Mouse (Mus musculus): ENCODE results near the gene Gsta1. TPM values are rescaled to one million over a fixed set of nuclear protein-coding genes. Genes with fewer than 3 reads are reported as not detected.
A peak's percentile ranks its signal among the peaks of the same experiment; 100 is the strongest.

Gene Gsta1
- total and polyA plus RNA-seq, 3 experiments = not detected

- Histone ChIP-seq H3K79me2 (ENCODE audit: control insufficient read depth, insufficient read depth, low read length, poor library complexity) (no peaks in the 10 kb centered on the region), H3K9ac (ENCODE audit: control insufficient read depth, low read depth, low read length, poor library complexity, severe bottlenecking) (no peak overlapping the region), H3K27ac (ENCODE audit: control insufficient read depth, low read depth, low read length) (no peak overlapping the region), H3K9me3 (replicated peaks; ENCODE audit: insufficient read depth, low read length) (no peaks in the 10 kb centered on the region), H3K4me1 (ENCODE audit: control insufficient read depth in 1 of 2, insufficient read depth in 2 of 2, low read length in 2 of 2) (peaks cover 5 to 11% of the 10 kb centered on the region in 2 experiments), H3K4me3 (ENCODE audit: control insufficient read depth in 1 of 2, insufficient read depth in 1 of 2, low read depth in 2 of 2, low read length in 2 of 2) (no peak overlapping the region), H3K36me3 (ENCODE audit: control insufficient read depth in 1 of 2, insufficient read depth in 2 of 2, low read length in 2 of 2) (peaks cover 0 to 6% of the 10 kb centered on the region in 2 experiments; a peak in 2 of 4 replicates), H3K27me3 (ENCODE audit: control insufficient read depth in 1 of 2, insufficient read depth in 2 of 2, low read length in 2 of 2) (no peaks in the 10 kb centered on the region)
- no peak for DNase-seq (ENCODE audit: low read depth, low spot score)
- TF ChIP-seq UBTF (IDR thresholded peaks at IDR 0.05; ENCODE audit: borderline replicate concordance, insufficient read depth, low read depth, low read length) (no peak), NRF1 (IDR thresholded peaks at IDR 0.05; ENCODE audit: insufficient read depth, low read depth, low read length, poor library complexity, severe bottlenecking) (no peak), RCOR1 (IDR thresholded peaks at IDR 0.05; ENCODE audit: low read depth, low read length) (no peak), MAFK (IDR thresholded peaks at IDR 0.05; ENCODE audit: borderline replicate concordance, low read depth, low read length) (no peak), TBP (IDR thresholded peaks at IDR 0.05; ENCODE audit: low read depth, low read length) (no peak), MAX (IDR thresholded peaks at IDR 0.05; ENCODE audit: low read length) (no peak), ZNF384 (IDR thresholded peaks at IDR 0.05; ENCODE audit: low read depth, low read length) (no peak), E2F4 (IDR thresholded peaks at IDR 0.05; ENCODE audit: borderline replicate concordance, low read depth, low read length) (no peak), CHD2 (IDR thresholded peaks at IDR 0.05; ENCODE audit: low read length) (no peak), CHD1 (IDR thresholded peaks at IDR 0.05; ENCODE audit: low read depth, low read length) (no peak), ZC3H11A (IDR thresholded peaks at IDR 0.05; ENCODE audit: low read depth, low read length) (no peak), POLR2AphosphoS5 (IDR thresholded peaks at IDR 0.05; ENCODE audit: borderline replicate concordance, low read depth, low read length) (no peak), MAZ (IDR thresholded peaks at IDR 0.05; ENCODE audit: low read depth, low read length) (no peak), ELF1 (IDR thresholded peaks at IDR 0.05; ENCODE audit: low read depth, low read length) (no peak)
Measured at GRCm38 (mm10) chr9:78211521-78211920, 18.9 kb upstream of the Gsta1 start.

GRCm38 (mm10) chr9:78212341-78213049 is 18.0 kb upstream of the Gsta1 start:
- no peaks in the 10 kb centered on the region for H3K27me3 ChIP-seq (ENCODE audit: control insufficient read depth in 1 of 2, insufficient read depth in 2 of 2, low read length in 2 of 2)
- TF ChIP-seq ZMIZ1 (IDR thresholded peaks at IDR 0.05; ENCODE audit: low read depth, low read length) (no peak), SMC3 (IDR thresholded peaks at IDR 0.05; ENCODE audit: low read depth, low read length) (no peak), ETS1 (IDR thresholded peaks at IDR 0.05; ENCODE audit: low read depth, low read length) (no peak), SIN3A (IDR thresholded peaks at IDR 0.05; ENCODE audit: low read length) (no peak), NRF1 (IDR thresholded peaks at IDR 0.05; ENCODE audit: insufficient read depth, low read depth, low read length, poor library complexity, severe bottlenecking) (no peak), MAX (IDR thresholded peaks at IDR 0.05; ENCODE audit: low read length) (no peak), MAFK (IDR thresholded peaks at IDR 0.05; ENCODE audit: borderline replicate concordance, low read depth, low read length) (no peak), UBTF (IDR thresholded peaks at IDR 0.05; ENCODE audit: borderline replicate concordance, insufficient read depth, low read depth, low read length) (no peak), MAZ (IDR thresholded peaks at IDR 0.05; ENCODE audit: low read depth, low read length) (no peak), POLR2AphosphoS5 (IDR thresholded peaks at IDR 0.05; ENCODE audit: borderline replicate concordance, low read depth, low read length) (no peak), JUND (IDR thresholded peaks at IDR 0.05; ENCODE audit: low read depth, low read length) (no peak), KAT2A (conservative IDR thresholded peaks at IDR 0.05; ENCODE audit: low read depth, low read length) (no peak), MYC (IDR thresholded peaks at IDR 0.05; ENCODE audit: low read depth, low read length) (no peak), ELF1 (IDR thresholded peaks at IDR 0.05; ENCODE audit: low read depth, low read length) (no peak), NELFE (IDR thresholded peaks at IDR 0.05; ENCODE audit: low read depth, low read length) (no peak), RAD21 (IDR thresholded peaks at IDR 0.05; ENCODE audit: low read depth, low read length) (no peak), MEF2A (IDR thresholded peaks at IDR 0.05; ENCODE audit: extremely low read depth, insufficient replicate concordance, low read depth, low read length, poor library complexity, severe bottlenecking) (no peak), EP300 (IDR thresholded peaks at IDR 0.05; ENCODE audit: low read depth in 1 of 2, low read length in 2 of 2) (peak; percentile 61 to 67), TCF12 (IDR thresholded peaks at IDR 0.05; ENCODE audit: low read depth, low read length) (0 out of 2 replicates have a peak, but pooled peaks have one; percentile 30), GATA1 (IDR thresholded peaks at IDR 0.05; ENCODE audit: low read depth, low read length) (peak; percentile 57; the same call in 1 of the 2 replicates)
- no peaks in the 10 kb centered on the region for H3K9me3 ChIP-seq (replicated peaks; ENCODE audit: insufficient read depth, low read length)
- peak; percentile 67 for DNase-seq (ENCODE audit: low read depth, low spot score)
- peaks cover 0 to 6% of the 10 kb centered on the region in 2 experiments; a peak in 2 of 4 replicates for H3K36me3 ChIP-seq (ENCODE audit: control insufficient read depth in 1 of 2, insufficient read depth in 2 of 2, low read length in 2 of 2)
- peak overlapping the region; percentile 18 to 20; a peak in 3 of 4 replicates for H3K4me3 ChIP-seq (ENCODE audit: control insufficient read depth in 1 of 2, insufficient read depth in 1 of 2, low read depth in 2 of 2, low read length in 2 of 2)
- H3K4me1 ChIP-seq (ENCODE audit: control insufficient read depth in 1 of 2, insufficient read depth in 2 of 2, low read length in 2 of 2) = peaks cover 5 to 11% of the 10 kb centered on the region in 2 experiments
- H3K79me2 ChIP-seq (ENCODE audit: control insufficient read depth, insufficient read depth, low read length, poor library complexity) = no peaks in the 10 kb centered on the region
- H3K27ac ChIP-seq (ENCODE audit: control insufficient read depth, low read depth, low read length) = no peak overlapping the region
- 0 out of 2 replicates have a peak overlapping the region, but pooled peaks have one; percentile 6 for H3K9ac ChIP-seq (ENCODE audit: control insufficient read depth, low read depth, low read length, poor library complexity, severe bottlenecking)

All from MEL (cell line).